Mouse (Mus musculus): ENCODE measurements around the gene Scube3. TPM values are rescaled to one million over a fixed set of nuclear protein-coding genes. Genes with fewer than 3 reads are reported as not detected.

Scube3 gene
- total RNA-seq, 2 experiments from 2014 or later = not detected

- ATAC-seq (ENCODE audit: poor library complexity, severe bottlenecking) = peak; percentile 64
Observed at GRCm38 (mm10) chr17:28176775-28177539, 35.0 kb downstream of the Scube3 start, which contains the start of gene Zfp523. Gene Zfp523 (plus strand): TSS chr17:28177129.

DNA sequence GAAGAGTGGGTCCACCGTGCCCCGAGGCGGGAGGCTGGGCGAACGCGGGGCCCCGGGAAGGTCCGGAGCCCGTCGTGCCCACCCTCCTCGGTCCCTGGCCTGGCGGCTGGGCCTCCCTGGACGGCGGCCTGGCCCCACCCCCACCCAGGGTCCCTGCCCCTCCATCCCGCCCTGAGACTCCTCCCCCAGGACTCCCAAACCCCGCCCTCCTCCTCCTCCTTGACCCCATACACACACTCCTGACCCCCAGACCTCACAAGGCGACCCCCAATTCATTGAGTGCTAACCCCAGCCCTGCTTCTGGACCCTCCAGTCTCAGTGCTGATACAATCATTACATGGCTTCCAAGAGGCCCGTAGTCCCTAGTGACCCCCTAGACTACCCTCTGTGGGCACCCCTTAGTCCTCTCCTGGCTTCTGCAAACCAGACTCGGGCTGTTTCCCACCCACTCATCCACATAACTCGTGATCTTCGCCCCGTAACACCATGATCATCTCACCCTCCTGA, 35.7 kb downstream of the Scube3 start:
- ATAC-seq (ENCODE audit: poor library complexity, severe bottlenecking) = no peak

- ATAC-seq (ENCODE audit: poor library complexity, severe bottlenecking) = no peak
Observed at GRCm38 (mm10) chr17:28180331-28180730, 38.4 kb downstream of the Scube3 start.

DNA sequence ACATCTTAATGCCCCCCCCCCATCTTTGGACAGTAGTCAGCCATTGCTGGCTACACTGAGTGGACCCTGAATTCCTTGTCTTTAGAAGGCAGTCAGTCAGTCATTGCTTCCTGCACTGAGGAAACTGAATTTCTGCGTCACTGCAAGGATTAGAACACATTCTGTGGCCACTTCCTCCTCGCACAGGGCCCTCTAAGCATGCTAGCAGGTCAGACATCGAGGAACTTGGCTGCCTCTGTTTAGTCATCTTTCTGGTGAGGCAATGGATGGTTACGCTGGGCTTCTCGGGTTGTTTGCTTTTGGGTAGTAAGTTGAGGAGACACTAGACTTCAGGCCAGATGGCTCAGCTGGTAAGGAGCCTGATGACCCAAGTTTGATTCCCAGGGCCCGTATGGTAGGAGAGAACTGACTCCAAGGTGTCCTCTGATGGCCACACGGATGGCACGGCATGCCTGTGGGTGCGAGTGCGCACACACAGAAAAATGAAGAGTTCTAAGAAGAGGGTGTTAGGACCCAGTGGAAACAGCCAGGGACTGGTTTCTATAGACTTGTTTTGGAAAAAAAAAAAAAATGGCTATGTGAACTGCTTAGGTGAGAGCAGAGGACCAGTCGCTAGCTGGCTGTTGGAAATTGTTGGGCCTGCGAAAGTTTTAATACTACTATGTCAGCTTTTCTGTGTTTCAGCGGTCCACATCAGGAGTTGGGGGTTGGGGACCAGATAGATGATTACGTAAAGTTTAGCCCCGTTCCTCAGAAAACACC, 39.0 kb downstream of the Scube3 start:
- ATAC-seq (ENCODE audit: poor library complexity, severe bottlenecking) = peak; percentile 88

DNA sequence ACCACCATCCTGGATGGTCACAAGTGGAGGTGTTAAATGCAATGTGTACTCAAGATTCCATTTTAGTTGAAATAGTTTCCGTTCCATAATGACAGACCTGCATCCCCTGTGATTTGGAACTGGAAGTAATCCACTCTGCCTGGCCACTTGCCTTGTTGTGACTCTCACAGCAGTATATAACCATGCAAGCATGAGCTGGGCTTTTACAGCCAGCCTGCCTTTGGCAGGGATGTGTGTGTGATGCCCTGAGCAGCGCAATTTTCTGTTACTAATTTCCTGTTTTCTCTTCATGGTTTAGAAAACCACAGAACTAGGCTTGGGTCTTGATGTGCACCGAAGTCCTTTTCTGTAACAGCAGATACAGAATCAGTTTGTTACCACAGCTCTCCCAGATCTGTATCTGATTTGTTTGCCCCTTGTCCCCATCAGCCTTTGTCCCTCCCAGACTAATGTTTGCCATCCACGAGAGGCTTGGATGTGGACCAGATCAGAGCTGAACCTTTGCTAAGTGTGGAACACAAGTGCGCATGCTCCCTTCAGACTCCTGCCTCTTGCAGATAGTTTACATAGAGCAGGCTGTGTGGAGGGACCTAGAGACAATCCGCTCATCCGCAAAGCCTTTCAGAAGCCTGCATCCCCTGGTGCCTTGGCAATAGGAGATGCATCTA, 43.2 kb downstream of the Scube3 start:
- ATAC-seq (ENCODE audit: poor library complexity, severe bottlenecking) = 0 out of 2 replicates have a peak, but pooled peaks have one; percentile 11

DNA sequence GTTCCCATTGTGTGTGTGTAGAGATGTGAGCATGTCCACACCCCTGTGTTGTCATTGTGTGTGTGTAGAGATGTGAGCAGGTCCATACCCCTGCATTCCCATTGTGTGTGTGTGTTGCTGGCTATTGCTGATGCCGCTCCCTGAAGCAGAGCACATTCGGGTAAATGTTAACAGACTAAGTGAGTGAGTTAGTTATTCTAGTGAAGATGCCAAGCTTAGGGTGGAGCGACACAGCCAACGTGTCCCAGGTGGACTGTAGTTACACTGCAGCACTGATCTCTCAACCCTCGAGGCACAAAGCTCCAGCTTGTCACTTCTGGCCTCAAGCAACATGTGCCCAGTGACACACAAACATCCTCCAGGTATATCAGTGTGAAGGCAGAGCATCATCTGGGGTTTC, 46.4 kb downstream of the Scube3 start:
- no peak for ATAC-seq (ENCODE audit: poor library complexity, severe bottlenecking)

DNA sequence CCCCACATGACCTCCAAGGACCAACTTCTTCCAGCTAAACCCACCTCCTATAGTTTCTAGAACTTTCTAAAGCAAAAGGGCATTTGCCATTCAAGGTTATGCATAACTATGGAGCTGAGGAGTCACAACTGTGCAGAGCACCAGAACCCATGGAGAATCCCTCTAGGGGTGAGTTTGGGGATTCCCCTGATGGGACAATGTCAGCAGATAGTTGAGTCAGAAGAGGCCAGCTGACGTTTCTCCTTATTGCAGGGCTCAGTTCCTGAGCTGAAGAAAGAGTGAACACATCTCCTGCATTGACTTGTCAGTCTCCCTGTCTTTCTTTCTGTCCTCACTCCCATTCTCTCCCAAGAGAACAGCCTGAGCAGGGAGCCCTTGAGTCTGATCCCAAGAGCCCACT, 50.8 kb downstream of the Scube3 start:
- peak; percentile 59 for ATAC-seq (ENCODE audit: poor library complexity, severe bottlenecking)

- ATAC-seq (ENCODE audit: poor library complexity, severe bottlenecking) = no peak
Observed at GRCm38 (mm10) chr17:28193559-28193958, 51.6 kb downstream of the Scube3 start.

DNA sequence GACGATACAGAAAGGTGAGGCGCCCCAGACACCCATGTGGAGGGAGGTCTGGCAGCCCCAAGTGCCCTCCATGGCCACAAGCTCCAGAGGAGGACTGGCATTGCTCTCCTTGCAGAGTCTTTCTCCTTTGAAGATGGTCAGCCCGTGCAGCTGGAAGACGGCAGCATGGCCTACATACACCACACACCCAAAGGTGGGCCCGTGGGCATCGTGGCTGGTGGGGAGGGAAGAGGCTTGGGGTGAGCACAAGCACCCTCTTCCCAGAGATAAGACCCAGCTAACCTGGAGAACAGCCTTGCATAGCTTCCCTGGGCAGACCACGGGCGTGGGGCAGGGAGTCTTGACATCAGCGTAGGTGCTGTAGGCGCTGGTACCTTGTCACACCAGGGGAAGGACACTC, 53.1 kb downstream of the Scube3 start:
- ATAC-seq (ENCODE audit: poor library complexity, severe bottlenecking) = no peak

DNA sequence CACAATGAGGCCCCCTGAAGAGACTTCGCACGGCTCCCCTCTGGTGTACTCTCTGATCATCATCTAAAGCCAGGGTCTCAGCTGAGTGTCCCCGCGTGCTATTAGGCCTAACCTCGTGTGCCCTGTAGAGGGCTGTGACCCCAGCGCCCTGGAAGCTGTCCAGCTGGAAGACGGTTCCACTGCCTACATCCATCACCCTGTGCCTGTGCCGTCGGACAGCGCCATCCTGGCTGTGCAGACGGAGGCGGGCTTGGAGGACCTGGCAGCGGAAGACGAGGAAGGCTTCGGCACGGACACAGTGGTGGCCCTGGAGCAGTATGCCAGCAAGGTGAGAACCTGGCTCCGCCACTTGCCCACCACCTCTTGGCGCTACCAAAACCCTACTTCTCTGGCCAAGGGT, 55.7 kb downstream of the Scube3 start:
- no peak for ATAC-seq (ENCODE audit: poor library complexity, severe bottlenecking)

GRCm38 (mm10) chr17:28201982-28202381, 60.0 kb downstream of the Scube3 start:
- ATAC-seq (ENCODE audit: poor library complexity, severe bottlenecking) = no peak

GRCm38 (mm10) chr17:28204052-28204720, 62.2 kb downstream of the Scube3 start:
- ATAC-seq (ENCODE audit: poor library complexity, severe bottlenecking) = peak; percentile 36; the same call in 1 of the 2 replicates

- no peak for ATAC-seq (ENCODE audit: poor library complexity, severe bottlenecking)
Observed at GRCm38 (mm10) chr17:28205443-28205842, 63.5 kb downstream of the Scube3 start.

GRCm38 (mm10) chr17:28207092-28207491, 65.2 kb downstream of the Scube3 start:
- no peak for ATAC-seq (ENCODE audit: poor library complexity, severe bottlenecking)

- peak; percentile 75 for ATAC-seq (ENCODE audit: poor library complexity, severe bottlenecking)
Observed at GRCm38 (mm10) chr17:28207591-28208313, 65.8 kb downstream of the Scube3 start, which contains the start of gene Def6. Gene Def6 (plus strand): TSS chr17:28207778.

DNA sequence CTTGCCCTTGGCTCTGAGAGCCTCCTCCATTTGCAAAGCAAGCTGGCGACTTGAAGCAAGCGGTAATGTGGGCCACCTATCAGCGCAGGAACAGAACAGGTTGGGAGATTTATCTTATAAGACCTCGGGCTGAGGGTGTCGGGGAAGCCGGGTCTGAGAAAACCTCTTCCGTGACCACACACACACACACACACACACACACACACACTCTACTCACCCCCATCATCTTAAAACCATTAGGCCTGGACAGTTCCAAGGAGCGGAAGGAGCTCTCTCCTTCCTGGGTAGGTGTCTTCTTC, 66.3 kb downstream of the Scube3 start:
- ATAC-seq (ENCODE audit: poor library complexity, severe bottlenecking) = 0 out of 2 replicates have a peak, but pooled peaks have one; percentile 0

- ATAC-seq (ENCODE audit: poor library complexity, severe bottlenecking) = peak; percentile 65
Observed at GRCm38 (mm10) chr17:28209457-28210110, 67.6 kb downstream of the Scube3 start.

DNA sequence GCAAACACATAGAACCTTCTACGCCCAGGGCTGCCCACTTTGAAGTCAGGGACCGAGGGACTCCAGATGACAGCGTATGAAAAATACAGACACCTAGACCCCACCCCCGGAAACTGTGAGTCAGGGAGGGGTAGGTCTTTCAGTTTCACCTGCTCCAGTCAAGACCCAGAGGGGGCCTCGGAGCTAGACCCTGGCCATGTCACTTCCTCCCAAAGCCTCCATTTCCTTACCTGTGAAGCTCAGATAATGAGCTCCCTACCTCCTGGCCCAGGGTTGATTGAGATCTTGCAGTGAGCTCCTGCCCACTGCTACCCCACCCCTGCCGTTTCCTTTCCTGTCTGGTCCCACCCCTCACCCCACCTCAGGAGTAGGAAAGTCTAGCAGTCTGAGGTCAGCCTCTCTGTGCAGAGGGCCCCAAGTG, 70.0 kb downstream of the Scube3 start:
- peak; percentile 9; the same call in 1 of the 2 replicates for ATAC-seq (ENCODE audit: poor library complexity, severe bottlenecking)

- no peak for ATAC-seq (ENCODE audit: poor library complexity, severe bottlenecking)
Observed at GRCm38 (mm10) chr17:28212391-28212790, 70.5 kb downstream of the Scube3 start.
